Mouse (Mus musculus): ENCODE measurements around the gene Snx15. TPM values are rescaled to one million over a fixed set of nuclear protein-coding genes. Genes with fewer than 3 reads are reported as not detected.
A peak's percentile ranks its signal among the peaks of the same experiment; 100 is the strongest.
"Not testable (repeated sequence)": the region's sequence is repeated elsewhere in the genome, so short reads cannot be mapped to it uniquely, and the experiment has no call there.

Snx15 gene
- total RNA-seq (2021): 10 to 100 TPM; 27.0 to 28.2 TPM
- 76.8 and 81.1 TPM in 2 replicates for polyA plus RNA-seq (2012; rRNA removed)
- long read RNA-seq, transcript Snx15-201 (8 exons, 1,635 nt): major isoform, 31 of 43 reads
- long read RNA-seq, partial matches to known transcripts: 4 of 43 reads
- long read RNA-seq, other reads (novel, unspliced or antisense): 8 of 43 reads

DNA sequence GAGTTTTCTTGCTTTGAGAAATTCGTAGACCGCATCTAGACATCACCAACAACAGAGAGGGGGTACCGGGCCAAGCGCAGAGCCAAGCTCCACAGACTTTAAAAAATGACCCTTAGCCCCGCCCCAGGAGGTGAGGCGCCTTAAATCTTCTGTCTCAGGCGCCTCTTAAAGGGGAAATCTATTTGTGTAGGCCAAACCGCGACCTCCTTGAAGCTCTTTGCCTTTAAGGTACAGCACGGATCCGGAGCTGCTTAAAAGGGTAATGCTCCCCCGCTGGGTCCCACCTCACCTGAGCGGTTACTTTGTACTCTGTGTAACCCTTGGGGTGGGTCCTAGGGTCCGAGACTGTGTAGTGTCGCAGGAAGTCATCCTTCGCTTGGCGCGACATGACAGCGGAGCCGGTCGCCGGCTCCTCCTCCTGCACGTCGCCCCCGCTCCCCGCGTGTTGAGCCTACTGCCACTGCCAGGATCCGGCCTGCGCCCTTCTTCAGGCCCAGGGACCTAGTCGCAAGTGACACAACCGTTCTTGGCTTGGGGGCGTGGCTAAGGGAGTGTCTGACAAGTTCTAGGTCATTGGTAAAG is at the start of gene Snx15:
Snx15 (minus strand) TSS at position 545 of the 582 bp plus-strand sequence.
- peak; percentile 97 for DNase-seq

DNA sequence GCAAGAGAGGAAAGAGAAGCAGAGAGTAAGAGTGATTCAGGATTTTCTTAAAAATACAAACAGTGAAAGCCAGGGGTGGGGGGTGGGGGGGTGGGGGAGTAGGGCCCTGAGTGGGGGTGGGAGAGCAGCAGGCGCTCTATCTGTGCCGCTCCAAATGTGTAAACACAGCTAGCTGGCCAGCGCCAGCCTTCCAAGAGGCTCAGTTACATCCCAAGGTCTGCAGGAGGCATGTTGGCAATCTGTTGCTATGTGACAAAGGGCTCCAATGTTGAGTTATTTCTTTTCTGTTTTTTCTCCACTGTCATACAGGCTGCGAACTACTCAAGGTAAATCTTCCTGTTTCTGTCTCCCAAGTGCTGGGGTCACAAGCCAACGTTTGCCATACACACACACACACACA is 46.7 kb upstream of the Snx15 start:
- DNase-seq: peak; percentile 54

DNA sequence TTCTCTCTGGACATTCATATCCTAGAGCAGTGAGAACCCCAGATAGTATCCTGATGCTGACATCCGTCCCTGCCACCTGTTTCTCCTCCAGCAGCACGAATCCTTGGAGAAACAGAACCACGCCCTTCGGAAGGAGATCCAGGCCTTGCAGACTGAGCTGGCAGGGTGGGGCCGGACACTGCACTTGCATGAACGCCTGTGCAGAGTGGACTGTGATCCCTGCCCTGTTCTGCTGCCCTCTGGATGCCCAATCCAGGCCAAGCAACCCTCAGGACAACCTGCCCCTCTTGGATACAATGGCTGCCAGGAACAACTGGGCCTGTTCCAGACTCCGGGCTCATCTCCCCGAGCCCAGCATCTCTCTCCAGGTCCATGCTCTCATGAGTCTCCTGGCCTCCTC is 43.1 kb upstream of the Snx15 start:
- DNase-seq: no peak

DNA sequence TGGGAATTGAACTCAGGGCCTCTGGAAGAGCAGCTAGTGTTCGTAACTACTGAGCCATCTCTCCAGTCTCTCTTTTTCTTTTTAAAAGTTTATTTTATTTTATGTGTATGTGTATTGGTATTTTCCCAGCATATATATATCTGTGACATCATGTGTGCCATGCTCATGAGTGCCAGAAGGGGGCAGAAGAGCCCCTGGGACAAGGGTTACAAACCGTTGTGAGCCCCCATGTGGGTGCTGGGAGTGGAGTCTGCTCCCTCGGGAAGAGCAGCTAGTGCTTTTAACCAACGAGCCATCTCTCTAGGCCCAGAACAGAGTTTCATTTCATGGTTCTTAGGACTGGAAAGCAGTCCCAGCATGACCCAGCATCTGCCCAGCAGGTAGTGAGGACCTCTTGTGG is 38.6 kb upstream of the Snx15 start:
- DNase-seq: no peak

DNA sequence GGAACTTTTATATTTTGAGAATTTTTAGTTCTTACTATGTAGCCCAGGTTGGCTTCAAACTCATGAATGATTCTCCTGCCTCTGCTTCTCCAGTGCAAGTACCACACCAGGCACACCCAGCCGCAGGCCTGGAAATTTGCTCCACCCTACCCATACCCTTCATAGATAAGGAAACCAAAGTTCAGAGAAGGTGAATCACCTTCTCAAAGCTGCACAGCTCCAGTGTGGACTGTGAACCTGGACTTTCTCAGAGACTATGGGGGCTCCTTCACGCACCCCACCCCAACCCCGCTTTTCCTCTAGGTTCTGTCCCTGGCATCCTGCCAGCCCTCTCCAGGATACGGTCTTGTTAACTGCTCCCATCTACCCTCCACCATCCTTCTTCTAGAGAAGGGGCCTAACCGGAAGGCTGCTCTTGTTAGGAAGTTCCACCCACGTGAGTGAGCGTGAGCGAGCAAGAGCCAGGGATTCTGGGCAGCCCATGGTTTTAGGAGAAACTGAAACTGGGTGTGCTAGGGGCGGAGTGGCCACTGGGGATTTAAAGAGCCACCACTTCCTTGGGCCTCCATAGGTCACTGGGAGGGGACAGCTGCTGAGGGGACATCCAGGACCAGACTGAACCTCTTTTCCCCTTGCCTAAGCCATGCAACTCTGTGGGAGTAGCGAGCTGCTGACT is 35.9 kb upstream of the Snx15 start:
- peak; percentile 55 for DNase-seq

DNA sequence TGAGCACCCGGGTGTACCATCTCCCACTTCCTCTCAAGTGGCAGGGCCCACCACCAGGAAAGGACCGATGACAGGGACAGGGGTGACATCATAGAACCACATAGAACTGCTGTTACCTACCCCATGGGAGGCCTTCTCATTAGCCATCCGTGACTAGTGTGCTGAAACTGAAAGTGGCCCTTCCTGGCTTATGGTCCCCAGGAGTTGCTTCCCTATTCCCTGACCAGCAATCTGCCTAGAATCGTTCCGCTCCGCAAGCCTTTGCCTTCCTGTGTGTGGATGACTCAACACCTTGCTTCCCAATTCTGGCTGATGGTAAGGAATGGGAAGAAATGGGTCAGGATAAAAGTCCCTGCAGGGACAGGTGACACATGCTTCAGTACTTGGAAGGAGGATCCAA is 29.1 kb upstream of the Snx15 start:
- DNase-seq: no peak

DNA sequence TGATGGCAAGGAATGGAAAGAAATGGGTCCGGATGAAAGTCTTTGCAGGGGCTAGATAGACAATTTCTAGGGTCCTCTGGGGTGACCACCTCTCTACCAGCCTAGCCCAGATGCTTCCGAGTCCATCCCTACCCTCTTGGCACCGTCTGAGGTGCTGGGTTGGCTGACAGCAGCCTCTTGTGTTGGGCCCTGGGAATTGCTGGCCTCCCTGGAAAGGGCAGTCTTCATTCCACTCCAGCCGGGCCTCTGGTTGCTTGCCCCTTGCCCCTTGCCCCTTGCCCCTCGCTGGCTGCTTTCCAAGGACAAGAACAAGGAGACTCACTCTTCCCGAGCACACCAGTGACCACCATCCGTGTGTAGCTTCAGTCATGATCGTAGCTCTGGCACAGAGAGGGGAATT is 28.3 kb upstream of the Snx15 start:
- DNase-seq: no peak

DNA sequence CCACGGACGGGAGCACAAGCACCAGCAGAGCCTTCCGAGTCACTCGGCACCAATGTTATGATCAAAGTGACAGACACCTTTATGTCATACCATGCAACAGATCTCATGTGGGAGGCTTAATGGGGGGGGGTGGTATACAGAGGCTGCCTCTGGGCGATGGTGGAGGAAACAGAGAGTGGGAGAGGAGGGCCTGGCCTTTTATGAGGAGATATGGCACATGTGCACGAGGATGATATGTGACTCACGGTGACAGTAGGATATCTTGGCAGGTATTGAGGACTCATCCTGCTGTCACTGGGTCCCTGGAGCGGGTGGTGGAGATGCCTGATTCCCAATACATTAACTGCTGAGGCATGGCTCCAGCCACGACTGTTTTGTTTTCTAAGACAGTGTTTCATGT is 27.1 kb upstream of the Snx15 start:
- no peak for DNase-seq

DNA sequence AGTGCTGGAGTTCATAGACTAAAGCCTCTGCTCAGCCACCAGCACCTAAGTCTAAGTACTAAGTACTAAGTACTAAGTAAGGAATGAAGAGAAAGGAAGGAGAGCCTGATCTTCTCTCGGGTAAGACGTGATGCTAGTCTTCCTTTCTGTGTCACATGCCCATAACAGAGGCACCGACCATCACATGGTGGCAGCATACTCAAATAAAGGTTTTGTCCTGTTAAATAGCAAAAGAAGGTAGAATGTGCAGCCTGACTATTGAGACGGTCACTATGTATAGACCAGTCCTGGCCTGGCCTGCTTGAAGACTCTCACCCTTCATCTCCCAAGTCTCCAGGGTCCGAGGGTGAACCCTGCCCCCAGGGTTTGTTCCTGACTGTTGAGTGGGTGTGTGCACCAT is 16.7 kb upstream of the Snx15 start:
- DNase-seq: no peak

DNA sequence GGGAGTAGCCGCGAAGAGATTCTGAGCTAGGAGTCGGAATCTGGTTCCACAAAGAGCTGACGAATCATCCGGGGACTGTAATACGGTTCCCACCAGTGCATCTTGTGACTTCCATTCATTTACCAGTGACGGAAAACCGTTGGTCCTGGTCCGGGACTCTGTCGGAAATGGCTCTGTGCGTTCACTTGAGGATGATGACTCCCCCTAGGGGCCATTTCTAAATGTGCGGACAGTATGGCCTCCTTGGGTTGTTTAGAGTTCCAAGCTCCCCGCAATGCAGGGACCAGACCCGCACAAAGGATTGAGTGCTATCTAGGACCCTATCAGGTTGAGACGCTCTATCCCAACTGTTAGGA is 13.3 kb upstream of the Snx15 start, which contains the start of gene Arl2:
Arl2 (minus strand) TSS at position 155 of the 356 bp plus-strand sequence.
- peak; percentile 83 for DNase-seq

DNA sequence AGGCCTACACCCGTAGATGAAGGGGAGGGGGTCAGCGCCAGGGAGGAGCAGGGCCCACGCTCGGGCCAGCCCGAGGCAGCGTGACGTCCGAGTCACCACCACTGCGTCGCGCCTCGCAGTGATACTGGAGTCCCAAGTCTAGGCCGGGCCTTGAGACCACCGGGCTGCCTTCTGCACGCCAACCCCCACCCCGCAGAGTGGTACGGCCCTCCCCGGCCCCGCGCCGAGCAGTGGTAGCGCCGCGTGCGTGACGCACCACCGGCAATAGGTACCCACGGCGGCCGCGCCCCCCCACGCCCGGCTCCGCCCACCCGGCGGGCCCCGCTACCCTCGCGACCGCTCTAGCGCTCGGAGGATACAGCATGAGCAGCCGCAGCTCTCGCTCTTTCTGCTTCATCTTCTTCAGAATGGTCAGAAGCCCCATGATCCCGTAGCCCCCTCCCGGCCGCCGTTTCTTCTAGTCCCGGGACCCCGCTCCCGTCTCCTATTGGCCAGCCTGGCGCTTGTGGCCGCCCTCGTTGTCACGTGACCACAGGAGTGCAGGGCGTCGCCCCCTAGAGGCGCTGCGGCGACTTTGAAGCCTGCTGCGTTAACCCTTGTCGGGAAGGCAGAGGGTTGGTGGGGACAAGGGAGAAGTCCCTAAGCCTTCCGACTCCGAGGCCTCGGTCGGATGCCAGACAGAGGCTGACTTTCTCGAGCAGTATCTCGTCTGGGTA is 12.7 kb upstream of the Snx15 start, which contains the start of gene Batf2:
Batf2 (plus strand) TSS at position 306 of the 716 bp plus-strand sequence.
- DNase-seq: peak; percentile 94

DNA sequence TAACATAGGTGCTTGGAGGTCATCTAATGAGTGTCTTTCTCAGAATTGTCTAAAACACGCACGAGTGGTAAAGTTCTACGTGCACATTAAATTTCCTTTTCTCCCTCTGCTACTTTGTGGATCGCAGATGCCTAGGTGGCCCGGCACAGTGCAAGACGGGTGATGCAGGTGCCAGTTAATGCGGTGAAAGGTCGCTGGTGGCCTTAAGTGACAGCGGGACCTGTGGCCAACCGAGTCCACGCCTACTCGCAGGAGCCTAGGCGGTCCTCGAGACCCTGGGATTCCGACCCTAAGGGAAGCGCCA is 12.2 kb upstream of the Snx15 start:
- no peak for DNase-seq

DNA sequence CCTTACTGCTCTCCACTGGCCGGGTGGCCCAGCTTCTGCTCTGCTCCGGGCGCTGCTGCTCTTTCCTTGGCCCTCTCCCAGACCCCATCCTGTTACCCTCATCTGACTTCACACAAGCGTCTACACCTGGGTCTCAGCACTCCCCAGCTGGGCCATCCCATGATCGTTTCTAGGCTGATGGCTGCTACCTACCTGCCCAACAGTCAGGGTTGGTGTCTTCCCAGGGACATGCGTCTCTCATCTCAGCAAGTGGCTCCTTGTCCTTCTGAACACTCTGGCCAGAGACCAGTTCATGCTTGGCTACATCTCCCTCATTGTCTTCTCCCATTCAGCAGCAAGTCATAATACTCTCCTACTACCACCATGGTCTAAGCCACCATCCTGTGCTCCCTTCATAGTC is 11.6 kb upstream of the Snx15 start:
- DNase-seq: no peak

DNA sequence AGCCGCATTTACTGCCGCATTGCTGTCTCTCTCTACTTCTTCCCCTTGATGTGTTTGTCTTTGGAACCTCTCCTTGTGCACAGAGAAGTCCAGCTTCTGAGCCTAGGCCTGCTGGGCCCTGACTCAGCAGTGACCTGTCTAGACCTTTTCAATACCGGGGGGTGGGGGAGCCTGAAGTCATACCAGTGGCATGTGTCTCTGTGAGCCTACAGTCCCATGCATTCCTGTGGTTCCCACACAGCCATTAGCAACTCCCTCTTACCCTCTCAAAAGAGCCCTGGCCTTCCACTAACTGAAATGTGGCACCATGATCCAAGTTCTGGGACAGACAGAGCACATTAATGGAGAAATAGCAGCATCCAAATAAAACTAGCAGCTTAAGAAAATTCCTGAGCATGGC is 8.3 kb upstream of the Snx15 start:
- no peak for DNase-seq

DNA sequence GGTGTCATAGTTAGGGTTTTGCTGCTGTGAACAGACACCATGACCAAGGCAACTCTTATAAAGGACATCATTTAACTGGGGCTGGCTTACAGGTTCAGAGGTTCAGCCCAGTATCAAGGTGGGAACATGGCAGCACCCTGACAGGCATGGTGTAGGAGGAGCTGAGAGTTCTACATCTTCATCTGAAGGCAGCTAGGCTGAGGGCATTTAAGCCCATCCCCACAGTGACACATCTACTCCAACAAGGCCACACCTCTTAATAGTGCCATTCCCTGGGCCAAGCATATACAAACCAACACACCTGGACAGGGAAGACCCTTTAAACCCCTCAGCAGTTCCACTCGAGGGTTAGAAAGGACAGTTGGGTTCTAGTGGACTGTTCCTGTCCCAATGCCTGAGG is 5.1 kb upstream of the Snx15 start:
- DNase-seq: not testable (repeated sequence)

DNA sequence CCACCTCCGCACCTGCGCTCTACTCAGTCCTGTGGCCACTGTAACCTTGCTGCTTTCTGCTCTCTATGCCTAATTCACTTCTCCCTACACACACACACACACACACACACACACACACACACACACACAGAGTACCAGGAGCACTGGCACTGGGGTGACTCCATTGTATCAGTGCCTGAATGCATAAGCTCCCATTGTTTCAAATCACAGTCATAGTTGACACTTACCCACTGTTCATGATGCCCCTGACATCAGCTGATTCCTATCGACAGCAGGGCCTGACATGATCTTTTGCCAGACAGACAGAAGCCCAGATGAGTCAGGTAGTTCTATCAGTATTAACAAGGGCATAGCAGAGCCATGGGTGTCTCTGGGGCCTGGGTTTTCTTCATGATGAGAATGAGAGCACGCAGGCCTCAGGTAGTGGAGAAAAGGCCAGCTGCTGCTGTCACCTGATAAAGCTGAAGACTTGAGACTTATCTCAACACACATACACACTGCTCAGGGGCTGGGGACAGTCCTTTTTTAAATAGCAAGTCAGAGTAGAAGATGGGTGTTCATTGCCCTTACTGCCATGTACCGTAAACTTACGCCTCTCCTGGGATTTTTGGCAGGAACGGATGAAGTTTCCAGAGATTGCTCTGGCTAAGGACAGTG is 4.2 kb upstream of the Snx15 start:
- DNase-seq: no peak

DNA sequence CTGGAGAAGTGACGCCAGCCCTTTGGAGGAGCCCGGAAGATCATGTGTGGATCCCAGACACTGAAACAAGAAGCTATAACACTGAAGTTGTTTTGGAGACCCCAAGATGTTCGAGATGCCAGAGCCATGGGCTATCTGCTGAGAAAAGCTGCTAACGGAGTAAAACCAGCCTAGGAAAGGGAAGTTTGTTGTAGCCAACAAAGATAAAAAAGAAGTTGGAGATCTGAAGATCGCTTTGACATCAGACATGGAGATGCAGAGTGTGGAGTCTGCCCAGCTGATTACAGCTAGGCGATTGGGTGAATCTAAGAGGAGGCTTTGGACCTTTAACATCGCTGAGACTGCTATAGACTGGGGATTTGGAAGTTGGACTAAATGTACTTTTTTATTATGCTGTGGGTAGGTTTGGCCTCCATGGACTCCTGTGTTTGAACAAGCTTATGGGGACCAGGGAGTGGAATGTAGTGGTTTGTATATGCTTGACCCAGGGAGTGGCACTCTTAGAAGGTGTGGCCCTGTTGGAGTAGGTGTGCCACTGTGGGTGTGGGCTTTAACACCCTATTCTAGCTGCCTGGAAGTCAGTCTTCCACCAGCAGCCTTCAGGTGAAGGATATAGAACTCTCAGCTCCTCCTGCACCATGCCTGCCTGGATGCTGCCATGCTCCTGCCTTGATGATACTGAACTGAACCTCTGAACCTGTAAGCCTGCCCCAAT is 2.5 kb upstream of the Snx15 start:
- DNase-seq: not testable (repeated sequence)

DNA sequence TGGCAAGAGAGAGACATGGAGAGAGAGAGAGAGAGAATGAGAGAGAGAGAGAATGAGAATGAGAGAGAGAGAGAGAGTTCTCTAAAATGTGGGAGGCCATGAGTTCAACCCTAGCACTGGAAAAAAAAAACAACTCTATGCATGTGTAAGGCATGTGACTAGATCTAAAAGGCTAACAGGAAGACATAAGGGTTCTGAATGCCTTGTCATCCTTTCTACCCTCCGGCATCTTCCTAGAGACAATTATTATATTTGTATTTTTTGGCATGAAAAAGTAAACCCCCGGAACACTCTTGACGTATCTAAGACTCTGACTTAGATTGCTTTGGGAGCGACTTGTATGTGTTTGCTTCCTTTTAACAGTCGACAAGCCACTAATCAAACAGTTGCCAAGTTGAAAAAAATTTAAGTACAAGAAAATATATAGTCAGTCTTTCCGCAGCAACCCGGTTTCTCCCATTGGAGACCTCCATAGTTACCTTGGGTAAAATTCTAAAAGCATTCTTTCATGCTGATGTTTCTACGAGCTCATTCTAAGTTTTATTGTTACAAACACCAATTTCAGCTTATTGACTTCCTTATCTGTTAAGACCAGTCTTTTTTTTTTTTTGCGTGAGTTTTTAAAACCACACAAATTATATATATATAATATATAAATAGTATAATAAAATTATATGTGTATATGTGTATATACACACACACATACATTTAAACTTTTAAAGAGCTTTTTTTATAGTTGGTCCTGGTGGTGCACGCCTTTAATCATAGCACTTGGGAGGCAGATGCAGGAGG is 1.1 kb downstream of the Snx15 start:
- DNase-seq: no peak

DNA sequence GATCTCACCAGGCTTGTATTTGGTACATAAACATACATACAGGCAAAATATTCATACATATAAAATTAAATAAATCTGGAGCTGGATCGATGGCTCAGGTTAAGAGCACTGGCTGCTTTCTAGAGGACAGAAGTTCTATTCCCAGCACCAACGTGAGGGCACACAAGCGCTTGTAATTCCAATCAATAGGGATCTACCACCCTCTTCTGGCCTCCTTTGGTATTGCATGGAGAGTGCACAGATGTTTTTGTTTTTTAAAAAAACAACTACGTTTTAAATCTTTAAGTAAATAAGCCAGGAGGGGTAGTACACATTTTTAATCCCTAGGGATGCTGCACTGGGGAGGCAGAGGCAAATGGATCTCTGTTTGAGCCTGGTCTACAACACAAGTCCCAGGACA is 1.8 kb downstream of the Snx15 start:
- no peak for DNase-seq

DNA sequence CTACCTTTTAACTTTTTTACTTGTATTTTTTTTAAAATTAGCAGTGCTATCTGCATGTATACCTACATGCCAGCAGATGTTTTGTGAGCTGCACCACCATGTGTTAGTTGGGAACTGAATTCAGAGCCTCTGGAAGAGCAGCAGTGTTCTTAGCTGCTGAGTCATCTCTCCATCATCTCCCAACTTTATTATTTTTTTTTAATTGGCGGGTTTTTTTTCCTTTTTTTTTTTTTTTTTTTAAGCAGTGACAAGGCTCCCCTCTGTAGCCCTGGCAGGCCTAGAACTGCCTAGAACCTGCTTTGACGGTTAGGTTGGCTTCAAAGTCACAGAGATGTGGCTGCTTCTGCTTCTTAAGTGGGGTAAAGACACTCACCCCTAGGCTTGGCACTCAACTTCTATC is 3.2 kb downstream of the Snx15 start:
- no peak for DNase-seq

DNA sequence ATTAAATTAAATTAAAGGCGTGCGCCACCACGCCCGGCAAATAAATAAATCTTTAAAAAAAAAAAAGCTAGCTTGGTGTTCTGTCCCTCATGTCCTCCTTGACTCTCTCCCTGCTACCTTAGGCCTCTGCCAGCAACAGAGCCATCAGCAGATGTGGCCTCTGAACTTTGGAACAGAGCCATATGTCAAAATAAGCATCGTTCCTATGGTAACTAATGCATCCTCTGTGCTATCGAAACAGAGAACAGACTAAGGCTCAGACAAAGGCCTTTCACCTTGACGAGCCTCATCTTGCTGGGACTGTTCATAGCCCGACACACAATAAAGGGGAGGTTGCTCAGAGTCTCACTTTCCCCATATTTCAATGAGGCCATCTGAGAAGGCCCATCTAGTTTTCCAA is 4.8 kb downstream of the Snx15 start:
- no peak for DNase-seq
